9 mouse cellular contexts compared by ENCODE assay signal in the genomic region with DNA sequence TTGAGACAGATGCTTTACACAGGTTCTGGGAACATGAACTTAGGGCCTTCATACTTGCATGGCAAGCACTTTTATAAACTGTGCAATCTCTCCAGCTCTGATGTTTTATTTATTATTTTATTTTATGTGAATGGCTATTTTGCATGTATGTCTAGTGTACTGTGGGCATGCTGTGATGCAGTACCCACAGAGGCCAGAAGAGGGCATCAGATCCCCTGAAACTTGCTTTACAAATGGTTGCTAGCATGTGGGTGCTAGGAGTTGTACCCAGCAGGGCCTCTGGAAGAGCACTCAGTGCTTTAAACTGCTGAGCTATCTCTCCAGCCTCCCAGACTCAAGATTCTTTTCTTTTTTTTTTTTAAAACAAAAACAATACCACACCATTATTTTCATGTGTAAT. TPM values are rescaled to one million over a fixed set of nuclear protein-coding genes. Genes with fewer than 3 reads are reported as not detected.
DNase-seq lines count a peak whose midpoint lies in the region; ATAC-seq and TF ChIP-seq lines count a peak whose summit lies in the region.
"Had no signal": no experiment of that assay in that cellular context is flagged by ENCODE, and none has a peak within 500 bp of the region (broad histone marks: within the 10 kb centered on the region; RNA-seq: fewer than 3 reads in every experiment).

No protein-coding gene starts in this region.

- no peaks in the 10 kb centered on the region for H3K36me3 ChIP-seq in hindbrain, postnatal 0 days (ENCODE audit: insufficient read depth, low read length)
- no peaks in the 10 kb centered on the region for H3K36me3 ChIP-seq in hindbrain, embryonic 16.5 days (ENCODE audit: control insufficient read depth, insufficient read depth, low read length)
- H3K36me3 ChIP-seq in MEL (ENCODE audit: control insufficient read depth in 1 of 2, insufficient read depth in 2 of 2, low read length in 2 of 2): peaks cover 3 to 10% of the 10 kb centered on the region in 2 experiments; a peak in 3 of 4 replicates
- no peaks in the 10 kb centered on the region for H3K36me3 ChIP-seq in thymus, adult 2 months (ENCODE audit: control insufficient read depth, insufficient read depth, low read length)
- H3K36me3 ChIP-seq: embryonic facial prominence, embryonic 15.5 days had no signal

- no peak overlapping the region for H3K27ac ChIP-seq in hindbrain, postnatal 0 days
- no peak overlapping the region for H3K27ac ChIP-seq in hindbrain, embryonic 16.5 days (ENCODE audit: low read depth, low read length)
- H3K27ac ChIP-seq in MEL (ENCODE audit: control insufficient read depth, low read depth, low read length): no peak overlapping the region
- no peak overlapping the region for H3K27ac ChIP-seq in thymus, adult 2 months (ENCODE audit: control insufficient read depth, insufficient read depth, low read length)
- H3K27ac ChIP-seq: embryonic facial prominence, embryonic 15.5 days had no signal

- TF ChIP-seq POLR2A in MEL (IDR thresholded peaks at IDR 0.05; ENCODE audit: control insufficient read depth in 1 of 2, insufficient read depth in 1 of 2, low read depth in 1 of 2, low read length in 2 of 2, poor library complexity in 1 of 2): no peak
- TF ChIP-seq POLR2A in thymus, adult 2 months (IDR thresholded peaks at IDR 0.05; ENCODE audit: control insufficient read depth, extremely low read depth, insufficient read depth, low read length, poor library complexity): no peak

- ATAC-seq in hindbrain, postnatal 0 days: no peak
- ATAC-seq in hindbrain, embryonic 16.5 days: no peak
- ATAC-seq in megakaryocyte, adult 5-6 weeks (ENCODE audit: poor library complexity, severe bottlenecking): peak; percentile 76

- H3K9me3 ChIP-seq in hindbrain, postnatal 0 days (ENCODE audit: low read length): no peaks in the 10 kb centered on the region
- H3K9me3 ChIP-seq in hindbrain, embryonic 16.5 days (ENCODE audit: control insufficient read depth, low read length): no peaks in the 10 kb centered on the region
- H3K9me3 ChIP-seq in MEL (replicated peaks; ENCODE audit: insufficient read depth, low read length): no peaks in the 10 kb centered on the region
- H3K9me3 ChIP-seq: embryonic facial prominence, embryonic 15.5 days had no signal

- TF ChIP-seq EP300 in MEL (IDR thresholded peaks at IDR 0.05; ENCODE audit: low read depth in 1 of 2, low read length in 2 of 2): no peak

- TF ChIP-seq CTCF in hindbrain, postnatal 0 days (IDR thresholded peaks at IDR 0.05; ENCODE audit: low read depth): peak; percentile 62
- peak; percentile 46 to 69 (median 64) for TF ChIP-seq CTCF in MEL (IDR thresholded peaks at IDR 0.05 in 2 of 3, conservative IDR thresholded peaks at IDR 0.05 in 1 of 3; ENCODE audit: control insufficient read depth in 1 of 3, insufficient read depth in 1 of 3, low read depth in 2 of 3, low read length in 3 of 3, poor library complexity in 1 of 3, severe bottlenecking in 1 of 3)
- TF ChIP-seq CTCF in thymus, adult 2 months (IDR thresholded peaks at IDR 0.05; ENCODE audit: borderline replicate concordance, control insufficient read depth, extremely low read depth, insufficient read depth, low read length, poor library complexity): no peak

- H3K9ac ChIP-seq in hindbrain, postnatal 0 days (replicated peaks; ENCODE audit: low read length): no peak overlapping the region
- no peak overlapping the region for H3K9ac ChIP-seq in hindbrain, embryonic 16.5 days (ENCODE audit: low read depth, low read length)
- H3K9ac ChIP-seq in MEL (ENCODE audit: control insufficient read depth, low read depth, low read length, poor library complexity, severe bottlenecking): no peak overlapping the region
- H3K9ac ChIP-seq: embryonic facial prominence, embryonic 15.5 days had no signal

- H3K79me2 ChIP-seq in MEL (ENCODE audit: control insufficient read depth, insufficient read depth, low read length, poor library complexity): no peaks in the 10 kb centered on the region

- H3K4me3 ChIP-seq in hindbrain, postnatal 0 days (ENCODE audit: low read length): no peak overlapping the region
- H3K4me3 ChIP-seq in hindbrain, embryonic 16.5 days (ENCODE audit: low read length): no peak overlapping the region
- no peak overlapping the region for H3K4me3 ChIP-seq in MEL (ENCODE audit: control insufficient read depth in 1 of 2, insufficient read depth in 1 of 2, low read depth in 2 of 2, low read length in 2 of 2)
- H3K4me3 ChIP-seq in thymus, adult 2 months (ENCODE audit: control insufficient read depth, insufficient read depth, low read length): no peak overlapping the region
- H3K4me3 ChIP-seq: embryonic facial prominence, embryonic 15.5 days had no signal

- peak; percentile 23 for DNase-seq in hindbrain, postnatal 0 days (ENCODE audit: low spot score)
- DNase-seq in 3T3-L1 (ENCODE audit: low read depth, low spot score) (peak; percentile 65), MEL (ENCODE audit: low read depth, low spot score) (peak; percentile 68)
- DNase-seq in cerebellum, adult 11-12 months: peak; percentile 16
- peak; percentile 45 for DNase-seq in heart, postnatal 4 days
- peak; percentile 53 for DNase-seq in thymus, adult 2 months

- H3K4me1 ChIP-seq in hindbrain, postnatal 0 days (ENCODE audit: insufficient read depth, low read length): no peaks in the 10 kb centered on the region
- H3K4me1 ChIP-seq in hindbrain, embryonic 16.5 days (ENCODE audit: control insufficient read depth, insufficient read depth, low read depth, low read length): no peaks in the 10 kb centered on the region
- H3K4me1 ChIP-seq in MEL (ENCODE audit: control insufficient read depth in 1 of 2, insufficient read depth in 2 of 2, low read length in 2 of 2): peaks cover 3% of the 10 kb centered on the region in 2 experiments; a peak in 3 of 4 replicates
- no peaks in the 10 kb centered on the region for H3K4me1 ChIP-seq in thymus, adult 2 months (replicated peaks; ENCODE audit: control insufficient read depth, insufficient read depth, low read length)
- H3K4me1 ChIP-seq: embryonic facial prominence, embryonic 15.5 days had no signal

- H3K27me3 ChIP-seq in hindbrain, postnatal 0 days (ENCODE audit: insufficient read depth, low read length): no peaks in the 10 kb centered on the region
- no peaks in the 10 kb centered on the region for H3K27me3 ChIP-seq in hindbrain, embryonic 16.5 days (replicated peaks; ENCODE audit: control insufficient read depth, insufficient read depth, low read length)
- H3K27me3 ChIP-seq in MEL (ENCODE audit: control insufficient read depth in 1 of 2, insufficient read depth in 2 of 2, low read length in 2 of 2): no peaks in the 10 kb centered on the region
- H3K27me3 ChIP-seq in thymus, adult 2 months (ENCODE audit: control insufficient read depth, insufficient read depth, low read length): no peaks in the 10 kb centered on the region
- H3K27me3 ChIP-seq: embryonic facial prominence, embryonic 15.5 days had no signal

- peak; percentile 54 for TF ChIP-seq RAD21 in MEL (IDR thresholded peaks at IDR 0.05; ENCODE audit: low read depth, low read length)

- H3K4me2 ChIP-seq in hindbrain, postnatal 0 days (ENCODE audit: low read depth, low read length): no peak overlapping the region
- no peak overlapping the region for H3K4me2 ChIP-seq in hindbrain, embryonic 16.5 days (ENCODE audit: low read length)
- H3K4me2 ChIP-seq: embryonic facial prominence, embryonic 15.5 days had no signal

TF ChIP-seq in MEL, 35 proteins besides CTCF, POLR2A, EP300 and RAD21:
- no peak for TF ChIP-seq MXI1 (IDR thresholded peaks at IDR 0.05; ENCODE audit: low read depth, low read length)
- TF ChIP-seq RCOR1 (IDR thresholded peaks at IDR 0.05; ENCODE audit: low read depth, low read length): no peak
- no peak for TF ChIP-seq ZKSCAN1 (IDR thresholded peaks at IDR 0.05; ENCODE audit: low read depth, low read length)
- TF ChIP-seq ZC3H11A (IDR thresholded peaks at IDR 0.05; ENCODE audit: low read depth, low read length): peak; percentile 36
- no peak for TF ChIP-seq GATA1 (IDR thresholded peaks at IDR 0.05; ENCODE audit: low read depth, low read length)
- TF ChIP-seq KAT2A (conservative IDR thresholded peaks at IDR 0.05; ENCODE audit: low read depth, low read length): no peak
- TF ChIP-seq TCF12 (IDR thresholded peaks at IDR 0.05; ENCODE audit: low read depth, low read length): no peak
- TF ChIP-seq POLR2AphosphoS2 (IDR thresholded peaks at IDR 0.05; ENCODE audit: low read length): no peak
- TF ChIP-seq TAL1 (IDR thresholded peaks at IDR 0.05; ENCODE audit: low read length): no peak
- TF ChIP-seq BHLHE40 (IDR thresholded peaks at IDR 0.05; ENCODE audit: borderline replicate concordance, low read depth, low read length): no peak
- no peak for TF ChIP-seq MAZ (IDR thresholded peaks at IDR 0.05; ENCODE audit: low read depth, low read length)
- TF ChIP-seq MAFK (IDR thresholded peaks at IDR 0.05; ENCODE audit: borderline replicate concordance, low read depth, low read length): no peak
- TF ChIP-seq MEF2A (IDR thresholded peaks at IDR 0.05; ENCODE audit: extremely low read depth, insufficient replicate concordance, low read depth, low read length, poor library complexity, severe bottlenecking): no peak
- TF ChIP-seq ZMIZ1 (IDR thresholded peaks at IDR 0.05; ENCODE audit: low read depth, low read length): no peak
- no peak for TF ChIP-seq JUND (IDR thresholded peaks at IDR 0.05; ENCODE audit: low read depth, low read length)
- peak; percentile 75 for TF ChIP-seq SMC3 (IDR thresholded peaks at IDR 0.05; ENCODE audit: low read depth, low read length)
- no peak for TF ChIP-seq POLR2AphosphoS5 (IDR thresholded peaks at IDR 0.05; ENCODE audit: borderline replicate concordance, low read depth, low read length)
- TF ChIP-seq SIN3A (IDR thresholded peaks at IDR 0.05; ENCODE audit: low read length): no peak
- TF ChIP-seq MYC (IDR thresholded peaks at IDR 0.05; ENCODE audit: low read depth, low read length): peak; percentile 22; the same call in 1 of the 2 replicates

RNA-seq across cellular contexts. Expression of a gene that starts 38.8 kb away (rescaled TPM):
- total RNA-seq in hindbrain, postnatal 0 days (2014; rRNA removed): 18.6 and 22.4 TPM in 2 replicates
- 23.1 and 23.6 TPM in 2 replicates for polyA plus RNA-seq in hindbrain, postnatal 0 days (2015; fragmentation: Nextera tagmentation; extraction: Ambion mirVana)
- 23.4 and 24.7 TPM in 2 replicates for polyA plus RNA-seq in hindbrain, embryonic 16.5 days (2015; fragmentation: Nextera tagmentation; extraction: Ambion mirVana)
- 34.4 and 43.9 TPM in 2 replicates for total RNA-seq in MEL (2012; rRNA removed)
- 10 to 100 TPM in 1 of 2 experiments, not detected in 1; 58.4 TPM for polyA plus RNA-seq in MEL (2012; ENCODE audit: insufficient read depth in 1 of 2, insufficient read length in 2 of 2, low read depth in 1 of 2, low replicate concordance in 2 of 2, missing spikeins in 1 of 2)
- 10 to 100 TPM; 28.8 to 30.8 TPM for total RNA-seq in heart, postnatal 4 days (2021)
- 37.1 and 54.2 TPM in 2 replicates for total RNA-seq in megakaryocyte, adult 5-6 weeks (2015)
- 33.7 and 33.8 TPM in 2 replicates for total RNA-seq in megakaryocyte, adult 5-6 weeks (2017)
- polyA plus RNA-seq in thymus, adult 2 months (2012; rRNA removed): 22.5 and 23.3 TPM in 2 replicates

Comparison
In these comparisons a context has a peak if more than half of its experiments do, and no peak if none do; other contexts are left out.
1. DNase-seq: peak in every context shown above with its lines; median percentile 68 in MEL; 65 in 3T3-L1; 53 in thymus, adult 2 months; 45 in heart, postnatal 4 days; 23 in hindbrain, postnatal 0 days; 16 in cerebellum, adult 11-12 months.